Mouse (Mus musculus) liver, embryonic 16.5 days (tissue): ENCODE measurements around the gene Ttyh2. TPM values are rescaled to one million over a fixed set of nuclear protein-coding genes. Genes with fewer than 3 reads are reported as not detected.
"Not testable (repeated sequence)": the region's sequence is repeated elsewhere in the genome, so short reads cannot be mapped to it uniquely, and the experiment has no call there.

Experiments
- ATAC-seq: fragments of 200-750 bp; cut with Nextera tagmentation; 2 replicates; pipeline ENCODE4 v1.8.0; 2017; ENCODE audit warnings: low read depth, mild to moderate bottlenecking, moderate number of reproducible peaks, moderate library complexity
- H3K27ac ChIP-seq: fragments of 300-500 bp; sonication (generic); 2 replicates; pipeline ENCODE4 v1.5.1; 2014; ENCODE audit warnings: mild to moderate bottlenecking, low read length
- H3K27me3 ChIP-seq: fragments of 300-500 bp; sonication (generic); 2 replicates; pipeline ENCODE4 v1.6.1; 2014; ENCODE audit warnings: low read depth, low read length, mixed read lengths; ENCODE audit not compliant: control insufficient read depth, insufficient read depth
- H3K36me3 ChIP-seq: fragments of 300-500 bp; sonication (generic); 2 replicates; pipeline ENCODE4 v1.6.1; 2014; ENCODE audit warnings: mild to moderate bottlenecking; ENCODE audit not compliant: control insufficient read depth, insufficient read depth
- H3K4me1 ChIP-seq: fragments of 300-500 bp; sonication (generic); 2 replicates; pipeline ENCODE4 v1.6.1; 2014; ENCODE audit warnings: low read depth, low read length, mixed read lengths; ENCODE audit not compliant: control insufficient read depth
- H3K4me2 ChIP-seq: fragments of 300-500 bp; sonication (generic); 2 replicates; pipeline ENCODE4 v1.6.1; 2014; ENCODE audit warnings: low read depth, low read length, mixed read lengths
- H3K4me3 ChIP-seq: fragments of 300-500 bp; sonication (generic); 2 replicates; pipeline ENCODE4 v1.5.1; 2014; ENCODE audit warnings: low read depth, mild to moderate bottlenecking, low read length
- H3K9ac ChIP-seq: fragments of 300-500 bp; sonication (generic); 2 replicates; pipeline ENCODE4 v1.6.1; 2014; ENCODE audit warnings: low read depth, low read length
- H3K9me3 ChIP-seq: fragments of 300-500 bp; sonication (generic); replicated peaks from 2 replicates; pipeline ENCODE4 v1.6.1; 2016; ENCODE audit warnings: low read length; ENCODE audit not compliant: control insufficient read depth
- WGBS: fragments of 180-500 bp; shearing (Covaris S2); extraction: QIAGEN DNeasy Blood & Tissue Kit; methylation state at CpG from one replicate; pipeline ENCODE4 v1.1.7; 2014; ENCODE audit not compliant: insufficient replicate concordance; 5-methylcytosine and 5-hydroxymethylcytosine counted together
- polyA plus RNA-seq: library from polyadenylated mRNA; unstranded; fragments of >200 nt; fragmentation: Nextera tagmentation; extraction: Ambion mirVana; gene quantifications from 2 replicates; pipeline ENCODE4 v1.2.1, GENCODE M21; 2015

The Ttyh2 gene
- polyA plus RNA-seq, 1 experiment from 2014 or later, result 15.3 TPM

DNA sequence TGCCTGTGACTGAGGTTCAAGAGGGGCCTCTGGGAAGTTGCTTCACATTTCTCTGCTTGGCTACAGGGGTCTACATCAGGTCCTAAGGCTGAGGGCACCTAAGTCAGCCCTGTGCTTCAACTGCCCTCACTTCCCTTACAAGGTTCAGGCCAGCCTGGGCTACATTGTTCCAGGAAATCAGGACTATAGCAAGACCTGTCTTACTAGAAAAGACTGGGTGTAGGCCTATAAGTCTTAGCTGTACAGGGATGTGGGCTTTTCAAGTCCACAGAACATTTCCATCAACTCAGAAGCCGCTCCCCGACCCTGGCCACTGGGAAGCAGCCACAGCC is 1.5 kb upstream of the Ttyh2 start:
- peaks cover 16% of the 10 kb centered on the region for H3K27me3 ChIP-seq
- peaks cover 29% of the 10 kb centered on the region for H3K4me1 ChIP-seq
- H3K4me2 ChIP-seq, result no peak overlapping the region

GRCm38 (mm10) chr11:114674180-114674579 is 1.1 kb upstream of the Ttyh2 start:
- no peak overlapping the region for H3K27ac ChIP-seq
- H3K27me3 ChIP-seq, result peaks cover 16% of the 10 kb centered on the region
- ATAC-seq, result no peak
- H3K9me3 ChIP-seq, result no peaks in the 10 kb centered on the region
- H3K36me3 ChIP-seq, result peaks cover 24% of the 10 kb centered on the region
- WGBS, result 49% methylated on average over 8 of the region's 8 CpGs
- H3K9ac ChIP-seq, result no peak overlapping the region
- peaks cover 29% of the 10 kb centered on the region for H3K4me1 ChIP-seq
- no peak overlapping the region for H3K4me2 ChIP-seq
- H3K4me3 ChIP-seq, result no peak overlapping the region

More for the DNA sequence above, 1.5 kb upstream of the Ttyh2 start:
- no peak overlapping the region for H3K27ac ChIP-seq
- WGBS, result 60% methylated on average over 2 of the region's 2 CpGs
- no peak overlapping the region for H3K9ac ChIP-seq
- H3K36me3 ChIP-seq, result peaks cover 24% of the 10 kb centered on the region
- no peaks in the 10 kb centered on the region for H3K9me3 ChIP-seq
- no peak overlapping the region for H3K4me3 ChIP-seq
- ATAC-seq, result no peak

DNA sequence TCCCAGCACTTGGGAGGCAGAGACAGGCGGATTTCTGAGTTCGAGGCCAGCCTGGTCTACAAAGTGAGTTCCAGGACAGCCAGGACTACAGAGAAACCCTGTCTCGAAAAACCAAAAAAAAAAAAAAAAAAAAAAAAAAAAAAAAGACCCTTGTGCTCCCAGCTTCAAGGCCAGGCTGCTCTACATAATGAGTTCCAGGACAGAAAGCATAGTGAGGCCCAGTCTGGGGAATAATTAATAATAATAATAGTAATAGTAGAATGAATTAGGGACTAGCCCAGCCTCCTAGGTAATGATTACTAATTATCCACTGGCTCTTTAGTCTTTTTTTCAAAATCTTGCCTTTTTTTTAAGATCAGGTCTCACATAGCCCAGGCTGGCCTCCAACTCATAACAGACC is 435 bp upstream of the Ttyh2 start:
- H3K27ac ChIP-seq, H3K9me3 ChIP-seq, ATAC-seq, H3K9ac ChIP-seq: not testable (repeated sequence)
- WGBS, result 77% methylated on average over 2 of the region's 3 CpGs
- Histone ChIP-seq H3K4me1 (peaks cover 24% of the 10 kb centered on the region), H3K4me3 (peak overlapping the region; percentile 67), H3K27me3 (peaks cover 16% of the 10 kb centered on the region), H3K36me3 (peaks cover 24% of the 10 kb centered on the region), H3K4me2 (peak overlapping the region; percentile 87; the same call in 1 of the 2 replicates)

DNA sequence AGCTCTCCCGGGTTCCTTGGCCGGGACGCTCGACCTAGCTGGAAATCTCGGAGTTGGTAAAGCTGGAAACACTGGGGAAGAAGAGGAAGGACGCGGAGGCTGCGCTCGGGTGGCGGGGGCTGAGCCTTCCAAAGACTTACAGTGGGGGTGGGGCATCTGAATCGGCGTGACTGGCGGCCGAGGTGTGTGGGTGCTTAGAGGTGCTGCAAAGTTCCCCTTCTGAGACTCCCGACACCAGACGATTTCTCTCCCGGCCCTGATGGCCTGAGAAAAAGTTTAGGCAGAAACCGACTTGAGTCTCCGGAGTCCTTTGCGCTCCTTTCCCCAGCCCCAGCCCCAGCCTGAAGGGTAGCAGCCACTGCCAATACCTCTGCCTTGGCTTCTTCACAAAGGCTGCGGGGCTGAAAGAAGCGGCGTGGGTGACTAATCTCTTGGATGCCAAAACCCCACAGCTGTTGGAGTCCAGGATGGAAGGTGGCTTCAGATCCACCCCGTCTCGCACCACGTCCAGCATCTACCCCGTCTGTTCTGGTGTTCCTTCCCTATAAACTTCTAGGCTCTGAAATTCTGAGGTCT is 683 bp downstream of the Ttyh2 start:
- WGBS, result 1% methylated on average over 27 of the region's 27 CpGs
- Histone ChIP-seq H3K36me3 (peaks cover 20% of the 10 kb centered on the region), H3K4me1 (peaks cover 14% of the 10 kb centered on the region), H3K27me3 (peaks cover 16% of the 10 kb centered on the region), H3K27ac (peak overlapping the region; percentile 39), H3K9ac (peak overlapping the region; percentile 59), H3K4me2 (peak overlapping the region; percentile 87), H3K4me3 (peak overlapping the region; percentile 67), H3K9me3 (no peaks in the 10 kb centered on the region)
- no peak for ATAC-seq

DNA sequence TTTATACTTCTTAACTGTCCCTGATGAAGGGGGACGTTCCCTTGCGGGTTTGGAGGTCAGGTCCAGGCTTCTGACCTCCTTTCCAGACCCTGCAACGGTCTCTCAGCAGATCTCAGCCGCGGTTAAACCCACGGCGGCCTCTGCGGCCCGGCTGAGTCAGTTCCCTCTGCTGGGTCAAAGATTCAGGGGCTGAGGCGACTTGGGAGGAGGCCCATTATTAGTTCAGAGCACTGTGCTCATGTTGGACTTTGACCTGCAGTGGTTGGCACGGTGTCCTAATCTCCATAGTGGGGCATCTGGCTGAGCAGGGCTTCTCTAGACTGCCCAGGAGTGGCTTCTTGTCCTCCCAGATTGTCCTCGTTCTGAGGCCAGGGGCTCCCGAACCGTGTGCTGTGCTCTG is 1.2 kb downstream of the Ttyh2 start:
- H3K36me3 ChIP-seq, result peaks cover 16% of the 10 kb centered on the region
- peak overlapping the region; percentile 67 for H3K4me3 ChIP-seq
- H3K4me1 ChIP-seq, result peaks cover 9% of the 10 kb centered on the region
- H3K27me3 ChIP-seq, result peaks cover 16% of the 10 kb centered on the region
- 4% methylated on average over 14 of the region's 14 CpGs for WGBS
- H3K4me2 ChIP-seq, result peak overlapping the region; percentile 87
- H3K9me3 ChIP-seq, result no peaks in the 10 kb centered on the region
- no peak overlapping the region; the same call in 1 of the 2 replicates for H3K27ac ChIP-seq
- H3K9ac ChIP-seq, result peak overlapping the region; percentile 59
- ATAC-seq, result no peak

DNA sequence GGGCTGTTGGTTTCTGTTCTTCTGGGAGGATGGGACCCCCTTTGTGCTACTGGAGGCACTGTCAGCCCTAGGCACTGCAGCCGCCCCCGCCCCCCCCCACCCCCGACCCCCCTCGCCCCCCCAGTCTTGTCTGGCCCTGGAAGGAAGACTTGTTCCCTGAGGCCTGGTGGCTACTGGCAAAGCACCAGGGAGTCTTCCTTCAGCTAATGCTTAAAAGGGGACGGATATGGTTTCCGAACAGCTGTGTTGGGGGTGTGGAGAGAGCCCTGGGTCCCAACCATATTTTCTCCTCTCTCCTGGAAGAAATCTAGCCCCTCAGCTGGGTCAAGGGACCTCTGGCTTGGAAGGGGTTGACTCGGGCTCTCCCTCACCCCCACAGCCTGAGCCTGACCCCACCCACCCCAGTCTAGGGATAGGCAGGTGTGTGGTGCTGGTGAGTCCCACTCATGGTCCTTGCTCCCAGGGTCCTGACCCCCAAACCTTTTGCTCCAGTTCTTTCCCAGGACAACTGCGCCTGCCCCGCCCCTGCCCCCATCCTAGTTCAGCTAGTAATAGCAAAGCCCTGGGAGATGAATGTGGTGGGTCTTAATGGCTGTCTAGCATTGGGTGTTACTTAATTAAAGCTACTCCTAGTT is 1.8 kb downstream of the Ttyh2 start:
- H3K9ac ChIP-seq, result no peak overlapping the region
- peaks cover 9% of the 10 kb centered on the region for H3K4me1 ChIP-seq
- H3K27me3 ChIP-seq, result peaks cover 16% of the 10 kb centered on the region
- no peak for ATAC-seq
- no peak overlapping the region; the same call in 1 of the 2 replicates for H3K4me3 ChIP-seq
- H3K4me2 ChIP-seq, result peak overlapping the region; percentile 87
- H3K9me3 ChIP-seq, result no peaks in the 10 kb centered on the region
- 39% methylated on average over 9 of the region's 9 CpGs for WGBS
- H3K36me3 ChIP-seq, result peaks cover 11% of the 10 kb centered on the region
- H3K27ac ChIP-seq, result no peak overlapping the region

DNA sequence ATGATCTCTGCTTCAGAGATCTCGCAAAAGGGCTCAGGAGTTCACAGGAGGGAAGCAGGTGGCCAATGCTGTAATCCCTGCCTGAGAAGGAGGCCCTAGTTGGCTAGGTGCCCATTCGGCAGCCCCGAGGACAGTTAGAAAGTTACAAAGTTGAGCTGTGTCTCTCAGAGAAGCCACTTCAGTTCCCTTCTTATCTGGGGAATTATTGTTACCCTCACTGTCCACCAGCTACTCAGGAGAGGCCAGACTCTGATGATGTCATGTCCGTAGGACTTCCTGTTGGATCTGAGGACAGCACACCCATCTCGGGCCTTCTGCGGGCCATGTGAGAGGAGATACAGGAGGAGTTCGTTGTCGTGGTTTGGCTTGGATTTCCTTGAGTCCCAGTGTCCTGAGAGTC is 4.4 kb downstream of the Ttyh2 start:
- Histone ChIP-seq H3K27ac (0 out of 2 replicates have a peak overlapping the region, but pooled peaks have one; percentile 3), H3K4me1 (peaks cover 13% of the 10 kb centered on the region), H3K36me3 (no peaks in the 10 kb centered on the region), H3K4me3 (no peak overlapping the region), H3K9ac (no peak overlapping the region), H3K27me3 (peaks cover 16% of the 10 kb centered on the region), H3K4me2 (no peak overlapping the region), H3K9me3 (no peaks in the 10 kb centered on the region)
- ATAC-seq, result no peak
- WGBS, result 35% methylated on average over 8 of the region's 8 CpGs

GRCm38 (mm10) chr11:114680291-114680690 is 5.1 kb downstream of the Ttyh2 start:
- no peak for ATAC-seq
- H3K27ac ChIP-seq, result no peak overlapping the region

GRCm38 (mm10) chr11:114681054-114681453 is 5.8 kb downstream of the Ttyh2 start:
- Histone ChIP-seq H3K9ac (no peak overlapping the region), H3K4me3 (no peak overlapping the region), H3K4me2 (no peak overlapping the region), H3K27me3 (peaks cover 8% of the 10 kb centered on the region), H3K27ac (no peak overlapping the region), H3K9me3 (no peaks in the 10 kb centered on the region), H3K36me3 (no peaks in the 10 kb centered on the region), H3K4me1 (peaks cover 13% of the 10 kb centered on the region)
- no peak for ATAC-seq
- WGBS, result 74% methylated on average over 5 of the region's 5 CpGs

More at GRCm38 (mm10) chr11:114680291-114680690, 5.1 kb downstream of the Ttyh2 start:
- Histone ChIP-seq H3K4me2 (no peak overlapping the region), H3K4me1 (peaks cover 14% of the 10 kb centered on the region), H3K9ac (no peak overlapping the region), H3K4me3 (no peak overlapping the region), H3K36me3 (no peaks in the 10 kb centered on the region), H3K9me3 (no peaks in the 10 kb centered on the region), H3K27me3 (peaks cover 16% of the 10 kb centered on the region)
- WGBS, result 61% methylated on average over 10 of the region's 10 CpGs
